Mouse (Mus musculus): ENCODE measurements at regions not wholly inside any gene's neighbourhood (a gene's known extent, or its start where the extent isn't known, plus 50 kb on each side); places are given as distances from the start of the nearest gene placed in this dataset.

DNA sequence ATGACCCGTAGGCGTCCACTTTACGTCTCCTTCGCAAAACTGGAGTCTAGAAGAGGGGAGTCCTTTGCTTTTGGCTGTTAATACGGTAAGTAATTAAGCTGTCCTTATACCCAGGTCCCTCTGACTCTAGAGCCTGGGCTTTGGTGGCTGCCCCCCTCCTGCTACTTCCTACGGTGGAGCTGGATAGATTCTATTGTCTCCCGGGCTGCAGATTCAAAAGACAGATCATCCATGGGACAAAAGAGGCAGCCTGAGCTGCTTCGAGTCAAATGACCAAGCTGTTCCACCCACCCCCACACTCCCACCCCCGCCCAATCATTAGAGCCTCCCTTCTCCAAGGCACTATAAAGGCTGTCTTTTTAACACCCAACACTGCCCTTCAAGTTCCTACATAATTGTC is 70.5 kb upstream of the Rgma start:
- no peak for TF ChIP-seq MXI1 (IDR thresholded peaks at IDR 0.05; ENCODE audit: low read depth, low read length)
- no peak for TF ChIP-seq CTCF (IDR thresholded peaks at IDR 0.05 in 2 of 3, conservative IDR thresholded peaks at IDR 0.05 in 1 of 3; ENCODE audit: control insufficient read depth in 1 of 3, insufficient read depth in 1 of 3, low read depth in 2 of 3, low read length in 3 of 3, poor library complexity in 1 of 3, severe bottlenecking in 1 of 3)
- no peak for TF ChIP-seq USF1 (IDR thresholded peaks at IDR 0.05; ENCODE audit: low read depth, low read length)
- no peak for TF ChIP-seq MEF2A (IDR thresholded peaks at IDR 0.05; ENCODE audit: extremely low read depth, insufficient replicate concordance, low read depth, low read length, poor library complexity, severe bottlenecking)
- no peak for TF ChIP-seq MAFK (IDR thresholded peaks at IDR 0.05; ENCODE audit: borderline replicate concordance, low read depth, low read length)
- TF ChIP-seq MAX (IDR thresholded peaks at IDR 0.05; ENCODE audit: low read length), result no peak
- TF ChIP-seq SMC3 (IDR thresholded peaks at IDR 0.05; ENCODE audit: low read depth, low read length), result no peak
- no peak for TF ChIP-seq TBP (IDR thresholded peaks at IDR 0.05; ENCODE audit: low read depth, low read length)
- TF ChIP-seq GATA1 (IDR thresholded peaks at IDR 0.05; ENCODE audit: low read depth, low read length), result no peak
- TF ChIP-seq MYB (IDR thresholded peaks at IDR 0.05; ENCODE audit: low read depth, low read length), result no peak
- TF ChIP-seq CHD2 (IDR thresholded peaks at IDR 0.05; ENCODE audit: low read length), result no peak

All from MEL (cell line).